Mouse (Mus musculus) MEL (cell line): ENCODE data around the gene Cracr2a. TPM values are rescaled to one million over a fixed set of nuclear protein-coding genes. Genes with fewer than 3 reads are reported as not detected.

Source experiments
- DNase-seq: peaks from one replicate; pipeline ENCODE4 v3.0.0; 2011; ENCODE audit warnings: low read depth, low spot score
- H3K27ac ChIP-seq: 2 replicates; pipeline ENCODE4 v1.5.1; 2012; ENCODE audit warnings: low read depth, mild to moderate bottlenecking, control low read depth, low read length, moderate library complexity; ENCODE audit not compliant: control insufficient read depth
- H3K27me3 ChIP-seq, 2 experiments: fragments of 150-350 bp in 1 of 2; sonication (generic) in 1 of 2; 2 replicates each; pipeline ENCODE4 v1.6.1; 2012; ENCODE audit warnings: low read length in 2 of 2, mild to moderate bottlenecking in 2 of 2, improper control_type of control experiment in 1 of 2, moderate library complexity in 1 of 2; ENCODE audit not compliant: insufficient read depth in 2 of 2, control insufficient read depth in 1 of 2
- H3K36me3 ChIP-seq, 2 experiments: 2 replicates each; pipeline ENCODE4 v1.6.1; 2012 to 2014; ENCODE audit warnings: low read length in 2 of 2, improper control_type of control experiment in 1 of 2, inconsistent platforms in 1 of 2, mild to moderate bottlenecking in 1 of 2; ENCODE audit not compliant: insufficient read depth in 2 of 2, control insufficient read depth in 1 of 2
- H3K4me1 ChIP-seq, 2 experiments: fragments of 150-350 bp in 1 of 2; sonication (generic) in 1 of 2; 2 replicates each; pipeline ENCODE4 v1.6.1; 2012; ENCODE audit warnings: low read length in 2 of 2, improper control_type of control experiment in 1 of 2, mild to moderate bottlenecking in 1 of 2; ENCODE audit not compliant: insufficient read depth in 2 of 2, control insufficient read depth in 1 of 2
- H3K4me3 ChIP-seq, 2 experiments: fragments of 150-350 bp in 1 of 2; sonication (generic) in 1 of 2; 2 replicates each; pipeline ENCODE4 v1.5.1; 2012; ENCODE audit warnings: low read depth in 2 of 2, low read length in 2 of 2, mild to moderate bottlenecking in 2 of 2, moderate library complexity in 2 of 2, control low read depth in 1 of 2, improper control_type of control experiment in 1 of 2; ENCODE audit not compliant: control insufficient read depth in 1 of 2, insufficient read depth in 1 of 2
- H3K79me2 ChIP-seq: 2 replicates; pipeline ENCODE4 v1.6.1; 2012; ENCODE audit warnings: mild to moderate bottlenecking, low read length, moderate library complexity; ENCODE audit not compliant: control insufficient read depth, poor library complexity, insufficient read depth
- H3K9ac ChIP-seq: 2 replicates; pipeline ENCODE4 v1.6.1; 2012; ENCODE audit warnings: low read depth, mild to moderate bottlenecking, control low read depth, low read length, moderate library complexity; ENCODE audit not compliant: control insufficient read depth, poor library complexity, severe bottlenecking
- H3K9me3 ChIP-seq: fragments of 150-350 bp; sonication (generic); replicated peaks from 2 replicates; pipeline ENCODE4 v1.6.1; 2012; ENCODE audit warnings: mild to moderate bottlenecking, low read length, improper control_type of control experiment, moderate library complexity; ENCODE audit not compliant: insufficient read depth
- JUND ChIP-seq: IDR thresholded peaks from 2 replicates; pipeline ENCODE4 v1.6.1; 2011; ENCODE audit warnings: low read depth, mild to moderate bottlenecking, improper control_type of control experiment, low read length
- KAT2A ChIP-seq: conservative IDR thresholded peaks from 2 replicates; pipeline ENCODE4 v1.6.1; 2012; ENCODE audit warnings: low read depth, low read length, improper control_type of control experiment, inconsistent platforms
- MAFK ChIP-seq: IDR thresholded peaks from 2 replicates; pipeline ENCODE4 v1.6.1; 2011; ENCODE audit warnings: low read depth, mild to moderate bottlenecking, low read length, improper control_type of control experiment, borderline replicate concordance
- MXI1 ChIP-seq: IDR thresholded peaks from 2 replicates; pipeline ENCODE4 v1.6.1; 2011; ENCODE audit warnings: mild to moderate bottlenecking, low read depth, low read length, improper control_type of control experiment
- POLR2AphosphoS2 ChIP-seq: IDR thresholded peaks from 2 replicates; pipeline ENCODE4 v1.6.1; 2011; ENCODE audit warnings: low read length, improper control_type of control experiment
- POLR2AphosphoS5 ChIP-seq: IDR thresholded peaks from 2 replicates; pipeline ENCODE4 v1.6.1; 2012; ENCODE audit warnings: low read depth, borderline replicate concordance, mild to moderate bottlenecking, inconsistent platforms, low read length, moderate library complexity, mixed read lengths
- SIN3A ChIP-seq: IDR thresholded peaks from 2 replicates; pipeline ENCODE4 v1.6.1; 2012; ENCODE audit warnings: low read length, improper control_type of control experiment, inconsistent platforms
- SMC3 ChIP-seq: IDR thresholded peaks from 2 replicates; pipeline ENCODE4 v1.6.1; 2011; ENCODE audit warnings: low read depth, low read length, improper control_type of control experiment
- TAL1 ChIP-seq: IDR thresholded peaks from 2 replicates; pipeline ENCODE4 v1.6.1; 2012; ENCODE audit warnings: mild to moderate bottlenecking, inconsistent platforms, low read length, moderate library complexity, mixed read lengths
- TBP ChIP-seq: IDR thresholded peaks from 2 replicates; pipeline ENCODE4 v1.8.0; 2011; ENCODE audit warnings: low read depth, low read length, improper control_type of control experiment
- TCF12 ChIP-seq: IDR thresholded peaks from 2 replicates; pipeline ENCODE4 v1.6.1; 2014; ENCODE audit warnings: low read depth, mild to moderate bottlenecking, inconsistent platforms, low read length, improper control_type of control experiment, moderate library complexity
- UBTF ChIP-seq: IDR thresholded peaks from 2 replicates; pipeline ENCODE4 v1.6.1; 2012; ENCODE audit warnings: low read depth, mild to moderate bottlenecking, inconsistent platforms, low read length, improper control_type of control experiment, moderate library complexity, borderline replicate concordance; ENCODE audit not compliant: insufficient read depth
- USF2 ChIP-seq, 2 experiments: IDR thresholded peaks; 2 replicates each; pipeline ENCODE4 v1.6.1; 2011 to 2012; ENCODE audit warnings: improper control_type of control experiment in 2 of 2, low read length in 2 of 2, borderline replicate concordance in 1 of 2, inconsistent platforms in 1 of 2, low read depth in 1 of 2, mild to moderate bottlenecking in 1 of 2; ENCODE audit not compliant: insufficient read depth in 1 of 2
- ZKSCAN1 ChIP-seq: IDR thresholded peaks from 2 replicates; pipeline ENCODE4 v1.6.1; 2012; ENCODE audit warnings: low read depth, mild to moderate bottlenecking, inconsistent platforms, low read length, improper control_type of control experiment, moderate library complexity
- polyA plus RNA-seq, 2 experiments: library from polyadenylated mRNA; stranded (reverse) in 1 of 2; unstranded in 1 of 2; fragments of >175 nt in 1 of 2; fragments of >200 nt in 1 of 2; gene quantifications; 2 replicates each; pipeline versions ENCODE4 v1.2.1 to v1.2.4; 2012; ENCODE audit warnings: low replicate concordance in 2 of 2, low read depth in 1 of 2; ENCODE audit not compliant: insufficient read length in 2 of 2, insufficient read depth in 1 of 2, missing spikeins in 1 of 2
- total RNA-seq: library from RNA; depleted of rRNA; stranded (reverse); fragments of 300-350 nt; gene quantifications from 2 replicates; pipeline ENCODE4 v1.2.3, GENCODE M21; 2012

Cracr2a gene
- total and polyA plus RNA-seq, 3 experiments, result 2.2 to 3.1 TPM; not detected in 1

DNA sequence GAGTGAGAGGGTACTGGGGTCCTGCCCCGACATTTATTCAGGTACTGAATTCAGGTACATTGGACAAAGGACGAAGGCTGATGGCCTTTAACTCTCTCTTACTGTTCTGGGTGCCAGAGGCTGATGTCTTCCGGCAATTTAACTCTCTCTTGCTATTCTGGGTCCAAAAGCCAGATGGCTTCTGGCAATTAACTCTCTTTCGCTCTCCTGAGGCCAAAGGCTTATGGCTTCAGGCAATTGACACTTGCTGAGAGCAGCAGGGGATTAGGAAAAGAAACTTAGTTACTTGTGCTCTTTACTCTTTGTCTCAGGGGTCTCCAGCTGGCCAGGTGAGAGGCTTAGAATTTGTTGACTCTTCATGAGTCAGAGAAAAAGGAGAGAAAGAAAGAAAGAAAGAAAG lies 94.8 kb downstream of the Cracr2a start:
- H3K27me3 ChIP-seq, result no peaks in the 10 kb centered on the region
- DNase-seq, result no peak
- no peaks in the 10 kb centered on the region for H3K4me1 ChIP-seq
- TF ChIP-seq TCF12 (no peak), TBP (no peak), MXI1 (no peak), KAT2A (no peak), MAFK (no peak), USF2 (IDR thresholded peaks at IDR 0.05; ENCODE audit: borderline replicate concordance in 1 of 2, insufficient read depth in 1 of 2, low read depth in 1 of 2, low read length in 2 of 2) (no peak), JUND (no peak)
- H3K4me3 ChIP-seq, result no peak overlapping the region
- H3K27ac ChIP-seq, result no peak overlapping the region
- H3K9ac ChIP-seq, result no peak overlapping the region
- H3K79me2 ChIP-seq, result no peaks in the 10 kb centered on the region
- no peaks in the 10 kb centered on the region for H3K9me3 ChIP-seq
- H3K36me3 ChIP-seq, result no peaks in the 10 kb centered on the region

GRCm38 (mm10) chr6:127657152-127657551 lies 96.0 kb downstream of the Cracr2a start:
- Histone ChIP-seq H3K79me2 (no peaks in the 10 kb centered on the region), H3K9me3 (no peaks in the 10 kb centered on the region), H3K36me3 (no peaks in the 10 kb centered on the region), H3K9ac (no peak overlapping the region), H3K27ac (no peak overlapping the region), H3K27me3 (no peaks in the 10 kb centered on the region), H3K4me1 (no peaks in the 10 kb centered on the region), H3K4me3 (no peak overlapping the region)
- peak; percentile 21 for DNase-seq
- TF ChIP-seq ZKSCAN1, result no peak
- no peak for TF ChIP-seq SIN3A
- TF ChIP-seq USF2 (IDR thresholded peaks at IDR 0.05; ENCODE audit: borderline replicate concordance in 1 of 2, insufficient read depth in 1 of 2, low read depth in 1 of 2, low read length in 2 of 2), result no peak
- no peak for TF ChIP-seq TAL1
- no peak for TF ChIP-seq POLR2AphosphoS5
- no peak for TF ChIP-seq SMC3
- TF ChIP-seq JUND, result no peak

DNA sequence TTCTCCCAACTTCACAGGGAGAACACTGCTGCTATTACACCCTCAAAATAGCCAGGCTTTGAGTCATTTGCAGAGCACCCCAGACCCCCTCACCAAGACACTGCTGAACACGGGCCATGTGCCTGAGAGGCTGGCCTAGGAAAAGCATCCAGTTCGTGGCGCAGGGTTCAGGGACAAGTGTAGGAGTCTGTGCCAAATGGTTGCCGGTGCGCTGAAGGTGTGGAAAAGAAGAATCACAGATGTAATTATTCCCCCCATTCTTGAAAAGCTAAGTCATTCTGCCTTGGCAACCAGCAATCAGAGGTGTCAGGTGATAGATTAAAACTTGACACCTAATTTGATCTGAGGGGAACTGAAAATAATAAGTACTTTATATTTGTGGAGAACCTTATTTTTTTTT lies 98.3 kb downstream of the Cracr2a start:
- Histone ChIP-seq H3K27me3 (no peaks in the 10 kb centered on the region), H3K4me3 (no peak overlapping the region), H3K4me1 (no peaks in the 10 kb centered on the region)
- no peak for DNase-seq
- TF ChIP-seq UBTF (no peak), POLR2AphosphoS5 (no peak), POLR2AphosphoS2 (no peak)
- TF ChIP-seq, all 39 proteins: peak for 0
- Histone ChIP-seq H3K36me3 (no peaks in the 10 kb centered on the region), H3K9me3 (no peaks in the 10 kb centered on the region), H3K27ac (no peak overlapping the region), H3K9ac (no peak overlapping the region), H3K79me2 (no peaks in the 10 kb centered on the region)
